Mouse (Mus musculus): ENCODE results near the gene Crybb3. TPM values are rescaled to one million over a fixed set of nuclear protein-coding genes. Genes with fewer than 3 reads are reported as not detected.

The Crybb3 gene
- polyA plus RNA-seq, 1 experiment from 2014 or later = 2.3 TPM

- no peaks in the 10 kb centered on the region for H3K9me3 ChIP-seq (replicated peaks; ENCODE audit: control insufficient read depth, low read length, poor library complexity, severe bottlenecking)
- peaks cover 4% of the 10 kb centered on the region; the same call in 1 of the 2 replicates for H3K4me1 ChIP-seq (ENCODE audit: control insufficient read depth, insufficient read depth, low read length)
- H3K4me3 ChIP-seq (ENCODE audit: low read depth, low read length) = no peak overlapping the region
- no peak overlapping the region for H3K9ac ChIP-seq (ENCODE audit: low read depth, low read length)
- no peak overlapping the region; the same call in 1 of the 2 replicates for H3K27ac ChIP-seq (ENCODE audit: low read length)
- no peaks in the 10 kb centered on the region for H3K27me3 ChIP-seq (ENCODE audit: control insufficient read depth, insufficient read depth, low read depth, low read length)
- ATAC-seq = no peak
- no peak overlapping the region for H3K4me2 ChIP-seq (ENCODE audit: low read length)
- no peaks in the 10 kb centered on the region for H3K36me3 ChIP-seq (ENCODE audit: control insufficient read depth, insufficient read depth, low read length)
Observed at GRCm38 (mm10) chr5:113049876-113050275, 31.5 kb downstream of the Crybb3 start.

DNA sequence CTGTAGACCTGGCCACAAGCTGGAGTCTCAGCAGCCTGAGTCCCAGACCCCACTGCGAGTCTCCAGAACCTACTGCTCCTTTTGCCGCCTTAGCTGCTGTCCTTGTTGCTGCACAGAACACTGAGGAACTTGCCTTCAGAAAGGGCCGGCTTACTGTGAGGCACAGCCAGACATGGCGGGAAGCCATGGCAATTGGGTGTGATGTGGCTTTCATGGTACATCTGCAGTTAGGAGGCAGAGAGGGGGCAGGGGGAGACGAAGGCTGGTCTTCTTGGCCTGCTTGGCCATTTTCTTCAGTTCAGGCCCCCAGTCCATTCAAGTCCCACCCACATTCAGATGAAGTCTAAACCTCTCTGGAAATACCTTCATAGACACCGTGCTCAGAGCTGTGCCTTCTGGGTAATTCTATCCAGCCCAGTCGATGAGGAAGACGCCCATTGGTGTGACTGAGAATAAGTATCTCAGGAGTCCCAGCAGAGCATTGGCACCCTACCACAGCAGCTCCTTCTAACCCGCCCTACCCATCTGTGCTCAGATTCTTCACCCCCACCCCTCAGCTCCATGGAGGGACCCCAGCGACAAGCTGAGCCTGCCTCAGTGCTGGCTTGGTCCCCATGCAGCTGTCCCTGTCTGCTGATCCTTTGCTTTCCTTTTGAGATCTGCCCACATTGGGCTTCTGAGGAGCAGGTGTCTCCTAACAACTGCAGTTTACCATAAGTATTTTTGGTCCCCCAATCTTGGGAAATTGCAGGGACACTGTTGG, 35.7 kb downstream of the Crybb3 start:
- no peak overlapping the region for H3K9ac ChIP-seq (ENCODE audit: low read depth, low read length)
- no peaks in the 10 kb centered on the region for H3K27me3 ChIP-seq (ENCODE audit: control insufficient read depth, insufficient read depth, low read depth, low read length)
- H3K27ac ChIP-seq (ENCODE audit: low read length) = 0 out of 2 replicates have a peak overlapping the region, but pooled peaks have one; percentile 3
- 84% methylated on average over 10 of the region's 10 CpGs for WGBS
- ATAC-seq = no peak
- H3K36me3 ChIP-seq (ENCODE audit: control insufficient read depth, insufficient read depth, low read length) = no peaks in the 10 kb centered on the region
- no peak overlapping the region for H3K4me3 ChIP-seq (ENCODE audit: low read depth, low read length)
- no peaks in the 10 kb centered on the region for H3K9me3 ChIP-seq (replicated peaks; ENCODE audit: control insufficient read depth, low read length, poor library complexity, severe bottlenecking)
- H3K4me2 ChIP-seq (ENCODE audit: low read length) = no peak overlapping the region
- peaks cover 12% of the 10 kb centered on the region for H3K4me1 ChIP-seq (ENCODE audit: control insufficient read depth, insufficient read depth, low read length)

GRCm38 (mm10) chr5:113043531-113043930, 37.9 kb downstream of the Crybb3 start:
- Histone ChIP-seq H3K9ac (ENCODE audit: low read depth, low read length) (no peak overlapping the region), H3K36me3 (ENCODE audit: control insufficient read depth, insufficient read depth, low read length) (no peaks in the 10 kb centered on the region), H3K27ac (ENCODE audit: low read length) (no peak overlapping the region), H3K4me1 (ENCODE audit: control insufficient read depth, insufficient read depth, low read length) (peaks cover 8% of the 10 kb centered on the region), H3K9me3 (replicated peaks; ENCODE audit: control insufficient read depth, low read length, poor library complexity, severe bottlenecking) (no peaks in the 10 kb centered on the region), H3K4me2 (ENCODE audit: low read length) (no peak overlapping the region), H3K4me3 (ENCODE audit: low read depth, low read length) (no peak overlapping the region), H3K27me3 (ENCODE audit: control insufficient read depth, insufficient read depth, low read depth, low read length) (no peaks in the 10 kb centered on the region)
- WGBS = 77% methylated on average over 8 of the region's 8 CpGs
- no peak for ATAC-seq

DNA sequence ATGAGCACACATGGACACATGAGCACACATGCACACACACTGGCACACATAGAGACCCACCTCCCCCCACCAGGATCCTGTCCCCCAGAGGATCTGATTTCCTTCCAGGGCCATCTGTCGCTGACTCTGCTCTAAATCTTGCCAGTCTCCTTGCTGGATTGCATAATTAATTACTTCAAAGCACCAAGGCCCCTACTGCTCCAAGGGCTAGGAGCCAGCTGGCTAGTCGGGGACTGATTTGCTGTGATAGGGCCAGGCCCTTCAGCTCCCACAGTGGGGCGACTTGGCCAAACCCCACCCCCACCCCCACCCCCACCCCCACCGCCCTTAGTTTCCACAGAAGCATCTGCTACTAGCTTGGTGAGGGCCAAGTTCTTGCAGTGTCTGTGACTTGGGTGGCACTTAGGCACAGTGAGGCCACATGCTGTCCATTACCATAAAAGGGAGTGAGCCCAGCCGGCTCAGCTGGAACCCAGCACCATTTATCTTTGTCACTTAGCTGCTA, 39.8 kb downstream of the Crybb3 start:
- Histone ChIP-seq H3K4me3 (ENCODE audit: low read depth, low read length) (no peak overlapping the region), H3K4me2 (ENCODE audit: low read length) (no peak overlapping the region), H3K9ac (ENCODE audit: low read depth, low read length) (no peak overlapping the region), H3K9me3 (replicated peaks; ENCODE audit: control insufficient read depth, low read length, poor library complexity, severe bottlenecking) (no peaks in the 10 kb centered on the region), H3K4me1 (ENCODE audit: control insufficient read depth, insufficient read depth, low read length) (peaks cover 8% of the 10 kb centered on the region), H3K36me3 (ENCODE audit: control insufficient read depth, insufficient read depth, low read length) (no peaks in the 10 kb centered on the region), H3K27ac (ENCODE audit: low read length) (peak overlapping the region; percentile 58; the same call in 1 of the 2 replicates), H3K27me3 (ENCODE audit: control insufficient read depth, insufficient read depth, low read depth, low read length) (no peaks in the 10 kb centered on the region)
- peak; percentile 81 for ATAC-seq
- WGBS = 0% methylated on average over 5 of the region's 5 CpGs

GRCm38 (mm10) chr5:113040776-113041175, 40.6 kb downstream of the Crybb3 start:
- no peak for ATAC-seq
- Histone ChIP-seq H3K36me3 (ENCODE audit: control insufficient read depth, insufficient read depth, low read length) (no peaks in the 10 kb centered on the region), H3K4me3 (ENCODE audit: low read depth, low read length) (no peak overlapping the region), H3K27ac (ENCODE audit: low read length) (no peak overlapping the region), H3K4me2 (ENCODE audit: low read length) (no peak overlapping the region), H3K9me3 (replicated peaks; ENCODE audit: control insufficient read depth, low read length, poor library complexity, severe bottlenecking) (no peaks in the 10 kb centered on the region), H3K4me1 (ENCODE audit: control insufficient read depth, insufficient read depth, low read length) (peaks cover 9% of the 10 kb centered on the region), H3K9ac (ENCODE audit: low read depth, low read length) (no peak overlapping the region), H3K27me3 (ENCODE audit: control insufficient read depth, insufficient read depth, low read depth, low read length) (no peaks in the 10 kb centered on the region)
- WGBS = 63% methylated on average over 6 of the region's 6 CpGs

GRCm38 (mm10) chr5:113038601-113039000, 42.8 kb downstream of the Crybb3 start:
- WGBS = 74% methylated on average over 6 of the region's 6 CpGs
- H3K9me3 ChIP-seq (replicated peaks; ENCODE audit: control insufficient read depth, low read length, poor library complexity, severe bottlenecking) = no peaks in the 10 kb centered on the region
- H3K4me1 ChIP-seq (ENCODE audit: control insufficient read depth, insufficient read depth, low read length) = peaks cover 22% of the 10 kb centered on the region
- no peaks in the 10 kb centered on the region for H3K36me3 ChIP-seq (ENCODE audit: control insufficient read depth, insufficient read depth, low read length)
- H3K4me2 ChIP-seq (ENCODE audit: low read length) = no peak overlapping the region
- no peak overlapping the region for H3K27ac ChIP-seq (ENCODE audit: low read length)
- ATAC-seq = no peak
- no peak overlapping the region for H3K9ac ChIP-seq (ENCODE audit: low read depth, low read length)
- no peak overlapping the region for H3K4me3 ChIP-seq (ENCODE audit: low read depth, low read length)
- no peaks in the 10 kb centered on the region for H3K27me3 ChIP-seq (ENCODE audit: control insufficient read depth, insufficient read depth, low read depth, low read length)

DNA sequence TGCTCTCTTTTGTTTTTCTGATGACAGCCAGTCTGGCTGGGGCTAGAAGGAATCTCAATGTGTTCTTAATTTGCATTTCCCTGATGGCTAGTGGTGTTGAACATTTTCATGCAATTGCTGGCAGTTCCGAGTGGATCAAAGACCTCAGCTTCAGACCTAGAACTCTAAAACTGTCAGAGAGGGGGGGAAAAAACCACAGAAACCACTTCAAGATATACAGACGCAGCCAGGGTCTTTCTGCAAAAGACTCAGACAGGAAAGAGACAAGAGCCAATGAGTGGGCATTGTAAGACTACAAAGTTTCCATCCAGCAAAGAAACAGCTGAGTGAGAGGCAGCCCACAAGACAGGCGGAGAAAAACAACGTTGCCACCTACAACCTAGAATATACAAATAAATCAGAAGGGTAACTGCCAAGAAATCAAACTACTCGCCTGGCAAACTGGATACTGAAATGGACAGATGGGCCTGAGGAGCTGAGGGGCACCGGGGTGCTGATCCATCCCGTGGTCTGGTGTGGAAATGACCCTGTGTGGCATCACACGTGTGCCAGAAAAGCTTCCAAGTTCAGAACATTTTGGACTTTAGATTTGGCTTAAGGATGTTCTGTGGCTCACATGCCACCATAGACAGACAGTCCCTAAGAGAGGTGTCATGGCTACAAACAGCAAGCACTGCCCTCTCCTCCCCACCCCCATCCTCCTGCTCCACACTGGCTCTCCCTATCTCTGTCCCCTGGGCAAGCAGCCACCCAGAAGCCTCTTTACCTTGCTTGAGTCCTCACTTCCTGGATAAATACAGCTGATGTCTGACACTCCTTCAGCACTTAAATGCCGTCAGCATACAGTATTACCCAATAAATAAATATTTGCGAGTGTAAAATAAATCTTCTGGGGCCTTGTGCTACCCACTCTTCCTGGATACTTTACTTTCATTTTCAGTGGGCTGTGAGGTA, 46.0 kb downstream of the Crybb3 start:
- H3K27me3 ChIP-seq (ENCODE audit: control insufficient read depth, insufficient read depth, low read depth, low read length) = no peaks in the 10 kb centered on the region
- H3K4me1 ChIP-seq (ENCODE audit: control insufficient read depth, insufficient read depth, low read length) = peaks cover 20% of the 10 kb centered on the region
- no peaks in the 10 kb centered on the region for H3K9me3 ChIP-seq (replicated peaks; ENCODE audit: control insufficient read depth, low read length, poor library complexity, severe bottlenecking)
- H3K27ac ChIP-seq (ENCODE audit: low read length) = peak overlapping the region; percentile 64
- WGBS = 60% methylated on average over 10 of the region's 10 CpGs
- no peak for ATAC-seq
- H3K4me3 ChIP-seq (ENCODE audit: low read depth, low read length) = no peak overlapping the region
- H3K9ac ChIP-seq (ENCODE audit: low read depth, low read length) = no peak overlapping the region
- no peaks in the 10 kb centered on the region for H3K36me3 ChIP-seq (ENCODE audit: control insufficient read depth, insufficient read depth, low read length)
- no peak overlapping the region for H3K4me2 ChIP-seq (ENCODE audit: low read length)

DNA sequence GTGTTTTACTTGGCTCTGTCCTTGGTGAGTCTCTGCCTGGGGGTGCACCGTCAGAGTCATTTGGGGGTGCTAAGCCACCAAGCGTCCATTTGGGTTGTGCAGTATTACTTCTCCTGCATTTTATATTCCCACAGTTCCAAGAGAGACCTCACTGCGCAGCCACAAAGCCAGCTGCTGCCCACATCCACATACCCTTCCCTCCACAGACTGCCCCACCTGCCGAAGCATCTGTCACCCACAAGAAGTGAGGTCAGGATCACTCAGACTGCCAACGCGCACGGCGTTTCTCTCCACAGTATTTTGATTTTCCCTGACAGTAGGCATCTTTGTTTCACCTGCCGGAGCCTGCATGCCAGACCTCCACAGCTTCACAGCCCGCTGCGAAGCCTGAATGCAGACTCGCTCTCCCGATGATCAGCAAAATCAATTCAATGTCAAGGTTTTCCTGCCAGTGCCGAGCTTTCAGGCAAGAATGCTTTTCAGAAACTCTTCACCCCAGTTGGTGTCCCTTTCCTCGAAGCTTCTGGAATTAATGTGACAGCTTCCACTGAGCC, 50.1 kb downstream of the Crybb3 start:
- Histone ChIP-seq H3K4me1 (ENCODE audit: control insufficient read depth, insufficient read depth, low read length) (peaks cover 20% of the 10 kb centered on the region), H3K9ac (ENCODE audit: low read depth, low read length) (0 out of 2 replicates have a peak overlapping the region, but pooled peaks have one; percentile 15), H3K36me3 (ENCODE audit: control insufficient read depth, insufficient read depth, low read length) (no peaks in the 10 kb centered on the region), H3K27me3 (ENCODE audit: control insufficient read depth, insufficient read depth, low read depth, low read length) (no peaks in the 10 kb centered on the region), H3K27ac (ENCODE audit: low read length) (peak overlapping the region; percentile 26; the same call in 1 of the 2 replicates), H3K4me3 (ENCODE audit: low read depth, low read length) (no peak overlapping the region), H3K4me2 (ENCODE audit: low read length) (no peak overlapping the region), H3K9me3 (replicated peaks; ENCODE audit: control insufficient read depth, low read length, poor library complexity, severe bottlenecking) (no peaks in the 10 kb centered on the region)
- WGBS = 37% methylated on average over 15 of the region's 15 CpGs
- no peak for ATAC-seq
